Mouse (Mus musculus) limb, embryonic 11.5 days (tissue): Measurements from ENCODE around the gene Hmmr. TPM values are rescaled to one million over a fixed set of nuclear protein-coding genes. Genes with fewer than 3 reads are reported as not detected.
"Not testable (repeated sequence)": the region's sequence is repeated elsewhere in the genome, so short reads cannot be mapped to it uniquely, and the experiment has no call there.

Experiments
- ATAC-seq: fragments of 200-750 bp; cut with Nextera tagmentation; 2 replicates; pipeline ENCODE4 v1.8.0; 2017; ENCODE audit warnings: low read depth; ENCODE audit not compliant: insufficient number of reproducible peaks, low FRiP score, low TSS enrichment
- DNase-seq: peaks from one replicate; pipeline ENCODE4 v3.0.0-alpha.2; 2015; ENCODE audit warnings: low spot score
- H3K27ac ChIP-seq: fragments of 300-500 bp; sonication (generic); replicated peaks from 2 replicates; pipeline ENCODE4 v1.5.1; 2014; ENCODE audit warnings: low read depth, mild to moderate bottlenecking, low read length
- H3K27me3 ChIP-seq: fragments of 300-500 bp; sonication (generic); 2 replicates; pipeline ENCODE4 v1.6.1; 2014; ENCODE audit warnings: mild to moderate bottlenecking, low read length, mixed read lengths; ENCODE audit not compliant: control insufficient read depth, insufficient read depth
- H3K36me3 ChIP-seq: fragments of 300-500 bp; sonication (generic); 2 replicates; pipeline ENCODE4 v1.6.1; 2014; ENCODE audit warnings: mild to moderate bottlenecking, low read length, moderate library complexity, mixed read lengths; ENCODE audit not compliant: control insufficient read depth, insufficient read depth
- H3K4me1 ChIP-seq: fragments of 300-500 bp; sonication (generic); 2 replicates; pipeline ENCODE4 v1.6.1; 2014; ENCODE audit warnings: low read length, mixed read lengths; ENCODE audit not compliant: control insufficient read depth, insufficient read depth
- H3K4me2 ChIP-seq: fragments of 300-500 bp; sonication (generic); 2 replicates; pipeline ENCODE4 v1.6.1; 2014; ENCODE audit warnings: low read depth, mild to moderate bottlenecking, moderate library complexity; ENCODE audit not compliant: severe bottlenecking
- H3K4me3 ChIP-seq: fragments of 300-500 bp; sonication (generic); 2 replicates; pipeline ENCODE4 v1.5.1; 2014; ENCODE audit warnings: low read depth, low read length
- H3K9ac ChIP-seq: fragments of 300-500 bp; sonication (generic); 2 replicates; pipeline ENCODE4 v1.6.1; 2014; ENCODE audit warnings: mild to moderate bottlenecking, low read length
- H3K9me3 ChIP-seq: fragments of 300-500 bp; sonication (generic); 2 replicates; pipeline ENCODE4 v1.6.1; 2016; ENCODE audit warnings: low read length; ENCODE audit not compliant: control insufficient read depth
- WGBS: fragments of 180-500 bp; shearing (Covaris S2); extraction: QIAGEN DNeasy Blood & Tissue Kit; methylation state at CpG from one replicate; pipeline ENCODE4 v1.1.7; 2014; 5-methylcytosine and 5-hydroxymethylcytosine counted together
- polyA plus RNA-seq: library from polyadenylated mRNA; unstranded; fragments of >200 nt; fragmentation: Nextera tagmentation; extraction: Ambion mirVana; gene quantifications from 2 replicates; pipeline ENCODE4 v1.2.1, GENCODE M21; 2014

Hmmr gene
- polyA plus RNA-seq, 1 experiment from 2014 or later, result 62.0 TPM

- DNase-seq (no peak), ATAC-seq (no peak)
- Histone ChIP-seq H3K27ac (no peak overlapping the region), H3K4me2 (no peak overlapping the region), H3K27me3 (no peaks in the 10 kb centered on the region), H3K9me3 (no peaks in the 10 kb centered on the region), H3K4me3 (no peak overlapping the region), H3K4me1 (no peaks in the 10 kb centered on the region), H3K36me3 (peaks cover 34% of the 10 kb centered on the region), H3K9ac (no peak overlapping the region)
Observed at GRCm38 (mm10) chr11:40718324-40718723, 14.9 kb downstream of the Hmmr start.

- 97% methylated on average over 5 of the region's 5 CpGs for WGBS
Observed at GRCm38 (mm10) chr11:40715524-40715923, 17.7 kb downstream of the Hmmr start.

GRCm38 (mm10) chr11:40713858-40714257 lies 19.4 kb downstream of the Hmmr start:
- no peak overlapping the region for H3K9ac ChIP-seq
- peaks cover 23% of the 10 kb centered on the region for H3K36me3 ChIP-seq
- no peak overlapping the region for H3K4me3 ChIP-seq
- no peak overlapping the region for H3K27ac ChIP-seq
- H3K9me3 ChIP-seq, result no peaks in the 10 kb centered on the region
- no peaks in the 10 kb centered on the region for H3K4me1 ChIP-seq
- no peak overlapping the region for H3K4me2 ChIP-seq
- DNase-seq, result no peak
- 91% methylated on average over 8 of the region's 8 CpGs for WGBS
- no peaks in the 10 kb centered on the region for H3K27me3 ChIP-seq
- ATAC-seq, result no peak

More at GRCm38 (mm10) chr11:40715524-40715923, 17.7 kb downstream of the Hmmr start:
- H3K36me3 ChIP-seq, result peaks cover 19% of the 10 kb centered on the region
- H3K27ac ChIP-seq, result no peak overlapping the region
- no peak overlapping the region for H3K9ac ChIP-seq
- no peak overlapping the region for H3K4me3 ChIP-seq
- no peaks in the 10 kb centered on the region for H3K27me3 ChIP-seq
- no peaks in the 10 kb centered on the region for H3K4me1 ChIP-seq
- H3K9me3 ChIP-seq, result no peaks in the 10 kb centered on the region
- ATAC-seq (no peak), DNase-seq (no peak)
- no peak overlapping the region for H3K4me2 ChIP-seq

GRCm38 (mm10) chr11:40709899-40710298 lies 23.3 kb downstream of the Hmmr start:
- not testable (repeated sequence) for H3K27me3 ChIP-seq, H3K4me1 ChIP-seq
- WGBS, result 90% methylated on average over 6 of the region's 6 CpGs

DNA sequence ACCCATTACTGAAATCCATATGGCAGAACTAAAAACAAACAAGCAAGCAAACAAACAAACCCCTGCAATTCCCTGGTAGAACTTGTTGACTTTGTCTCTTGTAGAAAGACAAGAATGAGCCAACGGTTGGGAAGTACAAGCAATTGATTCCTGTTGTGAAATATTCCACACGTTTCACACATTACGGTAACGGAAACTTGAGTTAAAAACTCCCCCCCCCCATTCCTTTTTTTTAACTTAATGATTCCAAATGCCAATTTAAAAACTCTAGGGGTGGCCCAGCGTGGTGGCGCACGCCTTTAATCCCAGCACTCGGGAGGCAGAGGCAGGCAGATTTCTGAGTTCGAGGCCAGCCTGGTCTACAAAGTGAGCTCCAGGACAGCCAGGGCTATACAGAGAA lies 38.1 kb downstream of the Hmmr start, which contains the start of gene Mat2b:
TSS of gene Mat2b (minus strand) at position 101 of the 400 bp plus-strand sequence.
- WGBS, result 84% methylated on average over 9 of the region's 9 CpGs
- Histone ChIP-seq H3K27me3 (no peaks in the 10 kb centered on the region), H3K9ac (peak within 1 kb of the TSS; percentile 89), H3K4me3 (peak within 1 kb of the TSS; percentile 69), H3K36me3 (no peaks in the 10 kb centered on the region), H3K4me2 (peak within 1 kb of the TSS; percentile 69), H3K9me3 (no peaks in the 10 kb centered on the region), H3K27ac (peak within 1 kb of the TSS; percentile 97), H3K4me1 (peaks cover 3% of the 10 kb centered on the region; the same call in 1 of the 2 replicates)
- DNase-seq (no peak), ATAC-seq (no peak)

More at GRCm38 (mm10) chr11:40709899-40710298, 23.3 kb downstream of the Hmmr start:
- not testable (repeated sequence) for DNase-seq, H3K27ac ChIP-seq, ATAC-seq, H3K4me2 ChIP-seq, H3K9ac ChIP-seq, H3K4me3 ChIP-seq, H3K9me3 ChIP-seq
- H3K36me3 ChIP-seq, result peaks cover 15% of the 10 kb centered on the region

DNA sequence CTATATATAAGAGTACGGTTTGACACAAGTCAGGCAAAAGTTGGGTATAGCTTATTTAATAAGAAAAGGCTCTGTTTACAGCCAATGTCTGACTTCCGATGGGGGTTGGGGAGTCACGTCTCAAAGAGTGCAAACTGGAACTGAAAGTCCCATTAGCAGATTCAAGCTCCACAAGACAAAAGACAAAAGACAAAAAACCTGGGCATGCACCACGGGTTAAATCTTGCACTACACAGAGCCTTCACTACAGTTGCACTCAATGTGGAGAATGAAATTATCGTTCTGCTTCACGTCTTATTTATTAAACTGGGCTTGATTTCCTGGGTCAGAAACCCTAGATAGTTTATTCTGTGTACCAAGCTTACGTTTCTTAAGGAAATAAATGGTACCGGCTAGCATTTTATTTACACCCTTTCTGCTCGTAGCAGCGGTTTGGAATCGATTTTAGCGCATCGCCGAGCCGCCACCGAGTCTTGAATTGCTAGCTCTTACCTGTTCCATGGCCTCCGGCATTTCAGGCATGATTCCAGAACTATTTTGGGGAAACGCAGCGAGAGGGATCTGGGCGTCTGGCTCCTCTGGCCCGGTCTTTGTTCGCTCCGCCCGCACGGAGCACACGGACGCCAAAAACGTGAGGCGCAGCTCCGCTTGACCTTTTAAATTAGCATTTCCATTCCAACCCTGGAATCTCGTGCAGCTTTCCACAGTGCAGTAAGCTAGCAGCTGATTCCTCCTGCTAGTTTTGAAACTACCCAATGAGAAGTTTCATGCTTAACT lies 38.7 kb downstream of the Hmmr start:
- Histone ChIP-seq H3K9ac (peak overlapping the region; percentile 89), H3K4me3 (peak overlapping the region; percentile 69), H3K27me3 (no peaks in the 10 kb centered on the region), H3K9me3 (no peaks in the 10 kb centered on the region), H3K4me1 (peaks cover 3% of the 10 kb centered on the region; the same call in 1 of the 2 replicates), H3K27ac (peak overlapping the region; percentile 97), H3K36me3 (no peaks in the 10 kb centered on the region), H3K4me2 (peak overlapping the region; percentile 69)
- ATAC-seq (peak; percentile 66), DNase-seq (peak; percentile 80)
- under 1% methylated on average over 31 of the region's 31 CpGs for WGBS

DNA sequence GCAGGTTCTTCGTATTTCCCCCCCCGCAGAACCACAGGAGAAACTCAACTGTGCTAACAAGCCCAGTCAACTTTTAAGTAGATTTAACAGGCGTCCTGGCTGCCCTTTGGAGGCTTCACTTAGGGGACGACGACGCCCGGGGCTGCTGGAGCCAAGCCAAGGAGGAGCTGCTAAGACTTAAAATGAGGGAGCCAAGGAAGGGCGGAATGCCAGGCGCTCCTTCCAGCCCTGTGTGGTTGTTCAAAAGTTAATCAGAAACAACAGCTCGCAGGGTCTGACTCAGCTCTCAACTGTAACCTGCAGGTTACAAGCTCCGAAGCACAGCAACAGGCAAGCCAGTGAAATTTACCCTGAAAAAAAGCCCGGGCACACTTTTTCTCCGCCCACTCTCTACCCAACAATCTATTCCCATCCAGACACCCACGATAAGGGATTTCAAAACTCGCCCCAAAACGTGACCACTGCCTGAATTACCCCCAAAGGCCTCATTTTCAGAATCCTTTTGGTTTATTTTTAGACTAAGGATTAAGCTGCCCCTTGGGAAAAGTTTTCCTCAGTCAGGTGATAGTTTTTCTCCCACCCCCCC lies 39.8 kb downstream of the Hmmr start:
- Histone ChIP-seq H3K27ac (peak overlapping the region; percentile 97), H3K4me3 (peak overlapping the region; percentile 69), H3K4me2 (peak overlapping the region; percentile 69), H3K36me3 (no peaks in the 10 kb centered on the region), H3K9me3 (no peaks in the 10 kb centered on the region), H3K27me3 (no peaks in the 10 kb centered on the region), H3K9ac (peak overlapping the region; percentile 55), H3K4me1 (peaks cover 3% of the 10 kb centered on the region; the same call in 1 of the 2 replicates)
- DNase-seq (peak; percentile 75), ATAC-seq (no peak)
- WGBS, result under 1% methylated on average over 16 of the region's 16 CpGs

- Histone ChIP-seq H3K36me3 (no peaks in the 10 kb centered on the region), H3K27me3 (no peaks in the 10 kb centered on the region), H3K27ac (peak overlapping the region; percentile 97; the same call in 1 of the 2 replicates), H3K4me2 (peak overlapping the region; percentile 69), H3K9ac (peak overlapping the region; percentile 61), H3K4me3 (peak overlapping the region; percentile 69), H3K9me3 (no peaks in the 10 kb centered on the region), H3K4me1 (peaks cover 3% of the 10 kb centered on the region; the same call in 1 of the 2 replicates)
- ATAC-seq (peak; percentile 91), DNase-seq (peak; percentile 93)
- 1% methylated on average over 33 of the region's 36 CpGs for WGBS
Observed at GRCm38 (mm10) chr11:40692511-40693365, 40.5 kb downstream of the Hmmr start.
